Mouse (Mus musculus) cerebellum, postnatal 14 days (tissue): ENCODE measurements around the gene Zfp871.

Experiments used
- DNase-seq, 2 experiments: peaks; one replicate each; pipeline ENCODE4 v3.0.0; 2021; ENCODE audit warnings: mixed read lengths in 2 of 2

Zfp871 gene

GRCm38 (mm10) chr17:32788094-32788559 lies at the start of gene Zfp871:
TSS of gene Zfp871 (minus strand) at chr17:32788287.
- DNase-seq = peak; percentile 86 to 89

- no peak for DNase-seq
Observed at GRCm38 (mm10) chr17:32830418-32830782, 42.3 kb upstream of the Zfp871 start.

- DNase-seq = peak; percentile 79 to 83
Observed at GRCm38 (mm10) chr17:32829540-32830417, 41.7 kb upstream of the Zfp871 start, which contains the start of gene Zfp799. TSS of gene Zfp799 (minus strand) at chr17:32830261.

- DNase-seq = no peak
Observed at GRCm38 (mm10) chr17:32816074-32816784, 28.1 kb upstream of the Zfp871 start.

GRCm38 (mm10) chr17:32814136-32814535 lies 26.0 kb upstream of the Zfp871 start:
- DNase-seq = no peak

GRCm38 (mm10) chr17:32810648-32811047 lies 22.6 kb upstream of the Zfp871 start:
- DNase-seq = no peak

GRCm38 (mm10) chr17:32809544-32810374 lies 21.7 kb upstream of the Zfp871 start, which contains the start of gene Zfp811:
TSS of gene Zfp811 (minus strand) at chr17:32809931.
- DNase-seq = peak; percentile 74 to 76

GRCm38 (mm10) chr17:32808921-32809320 lies 20.8 kb upstream of the Zfp871 start:
- peak in 1 of 2 experiments; percentile 33 for DNase-seq

- no peak for DNase-seq
Observed at GRCm38 (mm10) chr17:32789244-32789643, 1.2 kb upstream of the Zfp871 start.

- DNase-seq = no peak
Observed at GRCm38 (mm10) chr17:32788576-32788975, 489 bp upstream of the Zfp871 start.

- no peak for DNase-seq
Observed at GRCm38 (mm10) chr17:32787436-32788093, 522 bp downstream of the Zfp871 start.

- no peak for DNase-seq
Observed at GRCm38 (mm10) chr17:32786944-32787343, 1.1 kb downstream of the Zfp871 start.

- DNase-seq = no peak
Observed at GRCm38 (mm10) chr17:32785656-32786055, 2.4 kb downstream of the Zfp871 start.

GRCm38 (mm10) chr17:32777564-32777963 lies 10.5 kb downstream of the Zfp871 start:
- DNase-seq = no peak

- DNase-seq = peak in 1 of 2 experiments; percentile 44
Observed at GRCm38 (mm10) chr17:32771213-32771612, 16.9 kb downstream of the Zfp871 start.

- DNase-seq = no peak
Observed at GRCm38 (mm10) chr17:32766422-32766821, 21.7 kb downstream of the Zfp871 start.

GRCm38 (mm10) chr17:32757331-32757730 lies 30.8 kb downstream of the Zfp871 start:
- DNase-seq = no peak

GRCm38 (mm10) chr17:32753634-32754033 lies 34.5 kb downstream of the Zfp871 start:
- peak; percentile 28 to 42 for DNase-seq

- DNase-seq = no peak
Observed at GRCm38 (mm10) chr17:32752813-32753360, 35.2 kb downstream of the Zfp871 start.

- DNase-seq = no peak
Observed at GRCm38 (mm10) chr17:32750611-32751010, 37.5 kb downstream of the Zfp871 start.

GRCm38 (mm10) chr17:32741057-32741456 lies 47.0 kb downstream of the Zfp871 start:
- DNase-seq = no peak

GRCm38 (mm10) chr17:32738406-32738805 lies 49.7 kb downstream of the Zfp871 start:
- DNase-seq = no peak
